Mouse (Mus musculus) midbrain, embryonic 13.5 days (tissue): ENCODE results near the gene Efcab11. TPM values are rescaled to one million over a fixed set of nuclear protein-coding genes. Genes with fewer than 3 reads are reported as not detected.

Experiments
- ATAC-seq: fragments of 200-750 bp; cut with Nextera tagmentation; 2 replicates; pipeline ENCODE4 v1.8.0; 2017; ENCODE audit warnings: mild to moderate bottlenecking, moderate TSS enrichment, moderate library complexity
- H3K27ac ChIP-seq: fragments of 300-500 bp; sonication (generic); 2 replicates; pipeline ENCODE4 v1.5.1; 2015; ENCODE audit warnings: inconsistent platforms, mild to moderate bottlenecking, moderate library complexity
- H3K27me3 ChIP-seq: fragments of 300-500 bp; sonication (generic); 2 replicates; pipeline ENCODE4 v1.6.1; 2015; ENCODE audit warnings: mild to moderate bottlenecking, inconsistent platforms
- H3K36me3 ChIP-seq: fragments of 300-500 bp; sonication (generic); 2 replicates; pipeline ENCODE4 v1.6.1; 2015; ENCODE audit warnings: mild to moderate bottlenecking, inconsistent platforms
- H3K4me1 ChIP-seq: fragments of 300-500 bp; sonication (generic); replicated peaks from 2 replicates; pipeline ENCODE4 v1.6.1; 2015; ENCODE audit warnings: inconsistent platforms
- H3K4me2 ChIP-seq: fragments of 300-500 bp; sonication (generic); replicated peaks from 2 replicates; pipeline ENCODE4 v1.6.1; 2015; ENCODE audit warnings: moderate library complexity, mild to moderate bottlenecking, inconsistent platforms
- H3K4me3 ChIP-seq: fragments of 300-500 bp; sonication (generic); replicated peaks from 2 replicates; pipeline ENCODE4 v1.5.1; 2015; ENCODE audit warnings: mild to moderate bottlenecking, inconsistent platforms
- H3K9ac ChIP-seq: fragments of 300-500 bp; sonication (generic); replicated peaks from 2 replicates; pipeline ENCODE4 v1.6.1; 2015; ENCODE audit warnings: mild to moderate bottlenecking, inconsistent platforms
- H3K9me3 ChIP-seq: fragments of 300-500 bp; sonication (generic); 2 replicates; pipeline ENCODE4 v1.6.1; 2016; ENCODE audit warnings: mild to moderate bottlenecking, inconsistent platforms
- WGBS: fragments of 180-500 bp; shearing (Covaris S2); methylation state at CpG from one replicate; pipeline ENCODE4 v1.1.7; 2015; 5-methylcytosine and 5-hydroxymethylcytosine counted together
- polyA plus RNA-seq: library from polyadenylated mRNA; unstranded; fragments of >200 nt; fragmentation: Nextera tagmentation; extraction: Ambion mirVana; gene quantifications from 2 replicates; pipeline ENCODE4 v1.2.1, GENCODE M21; 2015

Efcab11 gene
- polyA plus RNA-seq, 1 experiment from 2014 or later, result 10.3 TPM

- no peaks in the 10 kb centered on the region for H3K9me3 ChIP-seq
- 85% methylated on average over 8 of the region's 8 CpGs for WGBS
- no peak for ATAC-seq
- no peaks in the 10 kb centered on the region for H3K27me3 ChIP-seq
- no peaks in the 10 kb centered on the region for H3K36me3 ChIP-seq
- H3K4me2 ChIP-seq, result no peak overlapping the region
- no peak overlapping the region for H3K4me3 ChIP-seq
- H3K27ac ChIP-seq, result no peak overlapping the region
- peaks cover 5% of the 10 kb centered on the region; the same call in 1 of the 2 replicates for H3K4me1 ChIP-seq
- H3K9ac ChIP-seq, result no peak overlapping the region
Observed at GRCm38 (mm10) chr12:99723791-99724190, 160.4 kb downstream of the Efcab11 start.

DNA sequence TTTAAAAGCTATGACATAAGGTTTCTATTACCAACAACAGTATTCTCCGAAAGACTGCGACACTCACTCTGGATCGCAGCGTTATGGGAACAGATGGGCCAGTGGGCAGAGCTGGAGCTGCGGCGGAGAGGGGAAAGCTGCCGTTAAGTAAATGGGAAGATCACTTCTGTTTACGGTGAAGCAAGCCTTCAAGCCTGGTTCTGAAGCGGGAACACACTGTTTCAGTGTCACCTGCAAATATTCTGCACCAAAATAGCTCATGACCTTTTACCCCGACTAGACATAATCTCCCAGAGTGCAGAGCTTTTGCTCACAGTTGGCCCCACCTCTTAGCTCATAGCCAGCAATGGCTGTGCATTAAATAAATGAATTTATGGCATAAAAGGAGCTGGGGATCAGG, 162.9 kb downstream of the Efcab11 start:
- Histone ChIP-seq H3K36me3 (no peaks in the 10 kb centered on the region), H3K4me1 (peaks cover 5% of the 10 kb centered on the region; the same call in 1 of the 2 replicates), H3K9ac (no peak overlapping the region), H3K4me2 (no peak overlapping the region), H3K27ac (no peak overlapping the region), H3K9me3 (no peaks in the 10 kb centered on the region), H3K27me3 (no peaks in the 10 kb centered on the region), H3K4me3 (no peak overlapping the region)
- WGBS, result 86% methylated on average over 10 of the region's 10 CpGs
- ATAC-seq, result no peak

DNA sequence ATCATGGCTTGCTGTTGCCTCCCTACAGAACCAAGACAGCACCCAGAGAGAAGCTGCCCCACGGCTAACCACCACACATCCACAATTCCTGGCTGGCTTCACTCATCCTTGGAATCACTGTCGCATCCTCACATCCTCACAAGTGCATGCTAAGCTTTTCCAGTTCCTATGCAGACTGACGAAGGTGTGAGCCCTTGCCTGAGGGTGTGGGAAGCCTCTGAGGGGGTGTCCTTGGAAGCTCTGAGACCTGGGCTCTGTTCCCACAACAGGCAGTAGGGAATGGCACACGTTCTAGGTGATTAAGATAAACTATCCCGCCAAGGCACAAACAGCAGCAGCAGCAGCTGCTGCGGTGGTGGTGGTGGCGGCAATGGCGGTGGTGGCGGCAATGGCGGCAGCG, 164.5 kb downstream of the Efcab11 start:
- 92% methylated on average over 11 of the region's 11 CpGs for whole genome bisulfite sequencing
- ATAC-seq, result no peak
- no peaks in the 10 kb centered on the region for H3K36me3 ChIP-seq

DNA sequence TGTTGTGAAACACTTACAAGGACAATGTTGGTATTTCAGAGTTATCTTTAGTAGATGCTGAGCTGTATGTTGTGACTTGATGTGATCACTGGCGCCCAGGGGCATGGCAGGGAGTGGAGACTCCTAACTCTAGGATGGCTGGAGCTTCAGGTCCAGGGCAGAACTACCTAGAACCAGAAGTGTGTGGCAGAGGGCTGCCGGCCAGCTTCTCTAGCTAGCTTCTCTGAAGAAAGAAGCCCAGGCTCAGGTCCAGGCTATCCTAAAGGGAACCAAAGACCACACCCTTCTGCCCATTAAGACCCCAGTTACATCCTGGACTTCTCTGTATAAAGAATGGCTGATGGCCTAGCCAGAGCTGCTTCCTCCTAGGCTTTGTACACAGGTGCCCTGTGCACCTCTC, 166.1 kb downstream of the Efcab11 start:
- no peak overlapping the region for H3K9ac ChIP-seq
- no peaks in the 10 kb centered on the region for H3K9me3 ChIP-seq

More for the DNA sequence above, 164.5 kb downstream of the Efcab11 start:
- Histone ChIP-seq H3K27me3 (no peaks in the 10 kb centered on the region), H3K27ac (no peak overlapping the region), H3K4me3 (no peak overlapping the region), H3K4me2 (no peak overlapping the region), H3K9me3 (no peaks in the 10 kb centered on the region), H3K9ac (no peak overlapping the region), H3K4me1 (peaks cover 13% of the 10 kb centered on the region)

DNA sequence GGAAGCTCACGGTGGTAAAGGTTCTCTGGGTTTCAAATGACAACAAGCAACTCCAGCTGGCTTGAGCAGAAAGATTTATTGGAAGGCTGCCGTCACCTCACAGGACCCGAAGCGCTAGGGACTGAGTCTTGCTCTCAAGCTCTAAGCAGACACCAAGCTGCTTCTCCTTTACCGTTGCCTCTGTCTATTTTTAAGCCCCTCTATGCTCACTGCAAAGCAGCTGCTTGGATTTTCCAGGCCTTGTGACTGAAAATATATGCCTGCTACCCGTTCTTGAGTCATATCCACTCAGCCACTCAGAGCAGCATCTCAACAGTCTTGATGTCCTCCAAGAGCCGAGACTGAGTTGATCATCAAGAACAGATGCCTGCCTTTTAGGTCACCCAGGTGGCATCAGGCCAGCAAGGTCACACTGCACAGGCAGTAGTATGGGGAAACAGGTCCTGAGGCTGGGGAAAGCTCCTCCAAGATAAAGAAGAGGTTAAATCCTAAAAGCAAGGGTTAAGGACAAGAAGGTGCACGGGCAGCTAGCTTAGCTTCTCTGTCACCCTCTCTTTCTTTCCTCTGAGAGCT, 168.1 kb downstream of the Efcab11 start:
- Histone ChIP-seq H3K27me3 (no peaks in the 10 kb centered on the region), H3K9me3 (no peaks in the 10 kb centered on the region), H3K9ac (no peak overlapping the region), H3K4me3 (no peak overlapping the region), H3K27ac (no peak overlapping the region), H3K36me3 (no peaks in the 10 kb centered on the region), H3K4me1 (peaks cover 11% of the 10 kb centered on the region; the same call in 1 of the 2 replicates), H3K4me2 (no peak overlapping the region)
- 82% methylated on average over 8 of the region's 8 CpGs for WGBS
- no peak for ATAC-seq

More for the DNA sequence above, 166.1 kb downstream of the Efcab11 start:
- Histone ChIP-seq H3K4me3 (no peak overlapping the region), H3K27me3 (no peaks in the 10 kb centered on the region), H3K4me1 (peaks cover 13% of the 10 kb centered on the region), H3K36me3 (no peaks in the 10 kb centered on the region), H3K27ac (no peak overlapping the region), H3K4me2 (no peak overlapping the region)
- no peak for ATAC-seq
- 100% methylated on average over 2 of the region's 2 CpGs for WGBS

DNA sequence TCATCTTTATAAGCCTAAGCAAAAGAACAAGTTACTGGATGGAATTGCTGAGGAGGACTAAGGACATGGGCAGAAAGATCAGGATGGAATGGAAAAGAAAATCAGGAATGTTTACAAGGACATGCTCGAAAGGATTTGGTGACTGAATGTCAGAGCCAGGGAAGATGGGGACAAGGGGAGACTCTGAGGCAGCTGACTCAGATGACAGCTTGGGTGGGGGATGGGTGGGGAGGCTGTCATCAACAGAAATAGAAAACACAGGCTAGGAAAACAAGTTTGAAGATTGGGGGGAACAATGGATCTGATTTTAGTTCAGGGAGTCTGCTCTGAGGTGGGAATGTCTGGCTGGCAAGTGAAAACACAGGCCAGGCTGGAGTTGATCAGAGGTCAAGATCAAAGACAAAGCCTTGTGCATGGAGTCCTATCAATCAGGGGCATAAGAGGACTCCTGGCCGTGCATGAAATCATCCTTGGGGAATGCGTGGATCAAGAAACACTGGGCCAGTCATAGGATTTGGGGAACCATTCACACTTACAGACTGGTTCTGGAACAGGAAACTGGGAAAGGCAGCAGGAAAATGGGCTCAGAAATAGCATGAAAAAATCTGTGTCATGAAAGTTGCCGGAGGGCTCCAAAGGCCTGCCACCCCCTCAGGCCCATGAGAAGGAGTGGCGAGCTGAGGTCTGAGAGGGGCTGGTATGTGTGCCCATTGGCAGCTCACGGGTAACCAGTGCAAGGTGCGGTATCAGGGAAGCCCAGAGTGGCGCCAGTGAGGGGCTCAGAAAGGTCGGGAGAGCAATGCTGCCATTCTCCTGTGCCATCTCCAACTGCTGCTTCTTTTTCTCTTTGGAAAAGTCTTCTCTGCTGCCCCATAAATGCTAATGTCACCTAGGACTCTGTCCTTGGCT, 168.9 kb downstream of the Efcab11 start:
- Histone ChIP-seq H3K36me3 (no peaks in the 10 kb centered on the region), H3K9me3 (no peaks in the 10 kb centered on the region), H3K27me3 (no peaks in the 10 kb centered on the region), H3K27ac (no peak overlapping the region), H3K9ac (no peak overlapping the region), H3K4me1 (peaks cover 11% of the 10 kb centered on the region; the same call in 1 of the 2 replicates), H3K4me3 (no peak overlapping the region), H3K4me2 (no peak overlapping the region)
- no peak for ATAC-seq
- WGBS, result 70% methylated on average over 9 of the region's 9 CpGs

- Histone ChIP-seq H3K27ac (no peak overlapping the region), H3K36me3 (no peaks in the 10 kb centered on the region), H3K9me3 (peaks cover 2% of the 10 kb centered on the region; the same call in 1 of the 2 replicates), H3K4me3 (no peak overlapping the region), H3K4me2 (no peak overlapping the region), H3K27me3 (no peaks in the 10 kb centered on the region), H3K9ac (no peak overlapping the region), H3K4me1 (peaks cover 11% of the 10 kb centered on the region; the same call in 1 of the 2 replicates)
- 37% methylated on average over 5 of the region's 5 CpGs for WGBS
- no peak for ATAC-seq
Observed at GRCm38 (mm10) chr12:99712214-99712613, 172.0 kb downstream of the Efcab11 start.

DNA sequence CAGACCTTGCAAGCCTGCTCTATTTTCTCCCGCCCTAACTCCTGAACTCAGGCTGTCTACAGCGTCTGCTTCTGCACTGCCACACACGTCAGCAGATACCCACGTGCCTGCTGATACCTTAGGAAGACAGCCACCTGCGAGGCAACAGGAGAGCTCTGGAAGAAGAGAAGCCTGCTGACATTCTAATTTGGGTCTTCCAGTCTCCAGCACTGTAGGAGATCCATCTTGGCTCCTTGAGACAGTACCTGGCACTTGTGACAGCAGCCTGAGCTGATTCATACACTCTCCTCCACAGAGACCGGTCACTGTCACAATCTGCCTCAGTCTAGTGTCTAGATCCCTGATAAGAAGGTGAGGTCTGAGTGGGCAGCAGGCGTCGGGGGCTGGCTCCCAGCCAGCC, 182.0 kb downstream of the Efcab11 start:
- no peak overlapping the region for H3K4me2 ChIP-seq
- H3K27me3 ChIP-seq, result no peaks in the 10 kb centered on the region
- H3K9ac ChIP-seq, result no peak overlapping the region
- H3K9me3 ChIP-seq, result no peaks in the 10 kb centered on the region
- no peaks in the 10 kb centered on the region for H3K36me3 ChIP-seq
- no peak overlapping the region for H3K4me3 ChIP-seq
- H3K4me1 ChIP-seq, result 0 out of 2 replicates have a peak, but pooled peaks cover 6% of the 10 kb centered on the region
- 92% methylated on average over 8 of the region's 8 CpGs for WGBS
- H3K27ac ChIP-seq, result no peak overlapping the region
- no peak for ATAC-seq

- H3K4me2 ChIP-seq, result no peak overlapping the region
- H3K4me1 ChIP-seq, result 0 out of 2 replicates have a peak, but pooled peaks cover 6% of the 10 kb centered on the region
- no peaks in the 10 kb centered on the region for H3K36me3 ChIP-seq
- 75% methylated on average over 7 of the region's 7 CpGs for WGBS
- no peaks in the 10 kb centered on the region for H3K9me3 ChIP-seq
- no peaks in the 10 kb centered on the region for H3K27me3 ChIP-seq
- no peak overlapping the region for H3K27ac ChIP-seq
- no peak overlapping the region for H3K4me3 ChIP-seq
- H3K9ac ChIP-seq, result no peak overlapping the region
- ATAC-seq, result no peak
Observed at GRCm38 (mm10) chr12:99700380-99700779, 183.9 kb downstream of the Efcab11 start.

GRCm38 (mm10) chr12:99699379-99700023, 184.7 kb downstream of the Efcab11 start:
- no peak overlapping the region for H3K27ac ChIP-seq
- no peak for ATAC-seq

GRCm38 (mm10) chr12:99694066-99694465, 190.2 kb downstream of the Efcab11 start:
- Histone ChIP-seq H3K27me3 (no peaks in the 10 kb centered on the region), H3K27ac (no peak overlapping the region), H3K4me2 (no peak overlapping the region), H3K4me3 (no peak overlapping the region), H3K9me3 (no peaks in the 10 kb centered on the region), H3K36me3 (no peaks in the 10 kb centered on the region), H3K4me1 (no peaks in the 10 kb centered on the region), H3K9ac (no peak overlapping the region)
- 88% methylated on average over 3 of the region's 3 CpGs for WGBS
- no peak for ATAC-seq

More at GRCm38 (mm10) chr12:99699379-99700023, 184.7 kb downstream of the Efcab11 start:
- Histone ChIP-seq H3K4me3 (no peak overlapping the region), H3K9ac (no peak overlapping the region), H3K27me3 (no peaks in the 10 kb centered on the region), H3K36me3 (no peaks in the 10 kb centered on the region), H3K9me3 (no peaks in the 10 kb centered on the region), H3K4me1 (0 out of 2 replicates have a peak, but pooled peaks cover 6% of the 10 kb centered on the region), H3K4me2 (no peak overlapping the region)
- 88% methylated on average over 5 of the region's 5 CpGs for WGBS
